Mouse (Mus musculus): Measurements from ENCODE around the gene Tax1bp1.
"Not testable (repeated sequence)": the region's sequence is repeated elsewhere in the genome, so short reads cannot be mapped to it uniquely, and the experiment has no call there.

The Tax1bp1 gene

GRCm38 (mm10) chr6:52713104-52713896 is at the start of gene Tax1bp1:
Gene Tax1bp1 (plus strand): TSS chr6:52713729.
- DNase-seq (ENCODE audit: low read depth, low spot score), result peak; percentile 96
- Histone ChIP-seq H3K27me3 (ENCODE audit: control insufficient read depth, insufficient read depth, low read length, poor library complexity, severe bottlenecking) (no peaks in the 10 kb centered on the region), H3K36me3 (ENCODE audit: control insufficient read depth, insufficient read depth, low read length, poor library complexity, severe bottlenecking) (no peaks in the 10 kb centered on the region)

GRCm38 (mm10) chr6:52667641-52668040 is 45.9 kb upstream of the Tax1bp1 start:
- Histone ChIP-seq H3K36me3 (ENCODE audit: control insufficient read depth, insufficient read depth, low read length, poor library complexity, severe bottlenecking) (no peaks in the 10 kb centered on the region), H3K27me3 (ENCODE audit: control insufficient read depth, insufficient read depth, low read length, poor library complexity, severe bottlenecking) (no peaks in the 10 kb centered on the region; the same call in 1 of the 2 replicates)
- DNase-seq (ENCODE audit: low read depth, low spot score), result no peak

- not testable (repeated sequence) for H3K27me3 ChIP-seq (ENCODE audit: control insufficient read depth, insufficient read depth, low read length, poor library complexity, severe bottlenecking); H3K36me3 ChIP-seq (ENCODE audit: control insufficient read depth, insufficient read depth, low read length, poor library complexity, severe bottlenecking)
- DNase-seq (ENCODE audit: low read depth, low spot score), result peak; percentile 28
Observed at GRCm38 (mm10) chr6:52669878-52670277, 43.7 kb upstream of the Tax1bp1 start.

GRCm38 (mm10) chr6:52671791-52672190 is 41.7 kb upstream of the Tax1bp1 start:
- H3K36me3 ChIP-seq (ENCODE audit: control insufficient read depth, insufficient read depth, low read length, poor library complexity, severe bottlenecking), result no peaks in the 10 kb centered on the region
- no peaks in the 10 kb centered on the region; the same call in 1 of the 2 replicates for H3K27me3 ChIP-seq (ENCODE audit: control insufficient read depth, insufficient read depth, low read length, poor library complexity, severe bottlenecking)
- no peak for DNase-seq (ENCODE audit: low read depth, low spot score)

GRCm38 (mm10) chr6:52672539-52672938 is 41.0 kb upstream of the Tax1bp1 start:
- Histone ChIP-seq H3K36me3 (ENCODE audit: control insufficient read depth, insufficient read depth, low read length, poor library complexity, severe bottlenecking) (no peaks in the 10 kb centered on the region), H3K27me3 (ENCODE audit: control insufficient read depth, insufficient read depth, low read length, poor library complexity, severe bottlenecking) (no peaks in the 10 kb centered on the region; the same call in 1 of the 2 replicates)
- peak; percentile 55 for DNase-seq (ENCODE audit: low read depth, low spot score)

- Histone ChIP-seq H3K36me3 (ENCODE audit: control insufficient read depth, insufficient read depth, low read length, poor library complexity, severe bottlenecking) (no peaks in the 10 kb centered on the region), H3K27me3 (ENCODE audit: control insufficient read depth, insufficient read depth, low read length, poor library complexity, severe bottlenecking) (no peaks in the 10 kb centered on the region; the same call in 1 of the 2 replicates)
- no peak for DNase-seq (ENCODE audit: low read depth, low spot score)
Observed at GRCm38 (mm10) chr6:52673706-52674105, 39.8 kb upstream of the Tax1bp1 start.

- Histone ChIP-seq H3K36me3 (ENCODE audit: control insufficient read depth, insufficient read depth, low read length, poor library complexity, severe bottlenecking) (no peaks in the 10 kb centered on the region), H3K27me3 (ENCODE audit: control insufficient read depth, insufficient read depth, low read length, poor library complexity, severe bottlenecking) (no peaks in the 10 kb centered on the region; the same call in 1 of the 2 replicates)
- no peak for DNase-seq (ENCODE audit: low read depth, low spot score)
Observed at GRCm38 (mm10) chr6:52674541-52674940, 39.0 kb upstream of the Tax1bp1 start.

GRCm38 (mm10) chr6:52675222-52675921 is 38.2 kb upstream of the Tax1bp1 start:
- H3K36me3 ChIP-seq (ENCODE audit: control insufficient read depth, insufficient read depth, low read length, poor library complexity, severe bottlenecking), result no peaks in the 10 kb centered on the region
- H3K27me3 ChIP-seq (ENCODE audit: control insufficient read depth, insufficient read depth, low read length, poor library complexity, severe bottlenecking), result no peaks in the 10 kb centered on the region; the same call in 1 of the 2 replicates
- DNase-seq (ENCODE audit: low read depth, low spot score), result no peak

GRCm38 (mm10) chr6:52677534-52677933 is 36.0 kb upstream of the Tax1bp1 start:
- H3K36me3 ChIP-seq (ENCODE audit: control insufficient read depth, insufficient read depth, low read length, poor library complexity, severe bottlenecking); DNase-seq (ENCODE audit: low read depth, low spot score): not testable (repeated sequence)

GRCm38 (mm10) chr6:52679565-52679964 is 34.0 kb upstream of the Tax1bp1 start:
- no peak for DNase-seq (ENCODE audit: low read depth, low spot score)
- Histone ChIP-seq H3K36me3 (ENCODE audit: control insufficient read depth, insufficient read depth, low read length, poor library complexity, severe bottlenecking) (no peaks in the 10 kb centered on the region), H3K27me3 (ENCODE audit: control insufficient read depth, insufficient read depth, low read length, poor library complexity, severe bottlenecking) (no peaks in the 10 kb centered on the region)

More at GRCm38 (mm10) chr6:52677534-52677933, 36.0 kb upstream of the Tax1bp1 start:
- not testable (repeated sequence) for H3K27me3 ChIP-seq (ENCODE audit: control insufficient read depth, insufficient read depth, low read length, poor library complexity, severe bottlenecking)

- no peaks in the 10 kb centered on the region for H3K36me3 ChIP-seq (ENCODE audit: control insufficient read depth, insufficient read depth, low read length, poor library complexity, severe bottlenecking)
- no peaks in the 10 kb centered on the region for H3K27me3 ChIP-seq (ENCODE audit: control insufficient read depth, insufficient read depth, low read length, poor library complexity, severe bottlenecking)
- DNase-seq (ENCODE audit: low read depth, low spot score), result no peak
Observed at GRCm38 (mm10) chr6:52680458-52681032, 33.0 kb upstream of the Tax1bp1 start.

GRCm38 (mm10) chr6:52681847-52682485 is 31.6 kb upstream of the Tax1bp1 start:
- no peaks in the 10 kb centered on the region for H3K27me3 ChIP-seq (ENCODE audit: control insufficient read depth, insufficient read depth, low read length, poor library complexity, severe bottlenecking)
- DNase-seq (ENCODE audit: low read depth, low spot score), result no peak
- H3K36me3 ChIP-seq (ENCODE audit: control insufficient read depth, insufficient read depth, low read length, poor library complexity, severe bottlenecking), result no peaks in the 10 kb centered on the region

- no peaks in the 10 kb centered on the region for H3K36me3 ChIP-seq (ENCODE audit: control insufficient read depth, insufficient read depth, low read length, poor library complexity, severe bottlenecking)
- no peak for DNase-seq (ENCODE audit: low read depth, low spot score)
Observed at GRCm38 (mm10) chr6:52682607-52683006, 30.9 kb upstream of the Tax1bp1 start.

GRCm38 (mm10) chr6:52686901-52687500 is 26.5 kb upstream of the Tax1bp1 start:
- H3K36me3 ChIP-seq (ENCODE audit: control insufficient read depth, insufficient read depth, low read length, poor library complexity, severe bottlenecking), result no peaks in the 10 kb centered on the region
- H3K27me3 ChIP-seq (ENCODE audit: control insufficient read depth, insufficient read depth, low read length, poor library complexity, severe bottlenecking), result no peaks in the 10 kb centered on the region
- no peak for DNase-seq (ENCODE audit: low read depth, low spot score)

More at GRCm38 (mm10) chr6:52682607-52683006, 30.9 kb upstream of the Tax1bp1 start:
- H3K27me3 ChIP-seq (ENCODE audit: control insufficient read depth, insufficient read depth, low read length, poor library complexity, severe bottlenecking), result no peaks in the 10 kb centered on the region
